Mouse (Mus musculus) embryonic fibroblast, embryonic 13.5 days (primary cell): ENCODE results near the gene Gm10681.
"Not testable (repeated sequence)": the region's sequence is repeated elsewhere in the genome, so short reads cannot be mapped to it uniquely, and the experiment has no call there.

Experiments
- CTCF ChIP-seq: IDR thresholded peaks from 2 replicates; pipeline ENCODE4 v1.5.1; 2011; ENCODE audit warnings: mild to moderate bottlenecking, control low read depth, low read length, moderate library complexity, borderline replicate concordance; ENCODE audit not compliant: insufficient read depth
- POLR2A ChIP-seq: IDR thresholded peaks from 2 replicates; pipeline ENCODE4 v1.6.1; 2011; ENCODE audit warnings: low read depth, mild to moderate bottlenecking, control low read depth, low read length, moderate library complexity

DNA sequence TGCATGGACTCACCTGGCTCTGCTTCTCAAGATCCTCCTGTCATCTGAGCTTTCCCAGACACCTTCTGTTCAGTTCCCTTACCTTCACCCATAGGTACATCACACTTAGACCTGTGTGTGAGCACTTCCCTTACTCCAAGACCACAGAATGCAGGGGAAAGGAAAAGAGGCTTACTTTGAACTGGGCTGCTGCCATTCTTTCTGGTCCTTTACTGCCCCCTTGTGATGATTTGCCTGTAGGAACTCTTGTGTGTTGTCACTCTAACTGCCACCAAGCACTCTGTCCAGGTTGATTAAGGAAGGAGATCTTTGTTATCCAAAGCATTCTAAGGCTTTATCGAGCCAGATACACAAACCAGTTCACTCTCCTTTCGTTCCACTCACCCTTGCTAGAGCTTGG, 27.6 kb upstream of the Gm10681 start:
- not testable (repeated sequence) for TF ChIP-seq POLR2A, CTCF
